Mouse (Mus musculus): ENCODE measurements around the gene Fbxl13. TPM values are rescaled to one million over a fixed set of nuclear protein-coding genes. Genes with fewer than 3 reads are reported as not detected.

Gene Fbxl13
- polyA plus RNA-seq, 1 experiment from 2014 or later: 0.44 TPM

DNA sequence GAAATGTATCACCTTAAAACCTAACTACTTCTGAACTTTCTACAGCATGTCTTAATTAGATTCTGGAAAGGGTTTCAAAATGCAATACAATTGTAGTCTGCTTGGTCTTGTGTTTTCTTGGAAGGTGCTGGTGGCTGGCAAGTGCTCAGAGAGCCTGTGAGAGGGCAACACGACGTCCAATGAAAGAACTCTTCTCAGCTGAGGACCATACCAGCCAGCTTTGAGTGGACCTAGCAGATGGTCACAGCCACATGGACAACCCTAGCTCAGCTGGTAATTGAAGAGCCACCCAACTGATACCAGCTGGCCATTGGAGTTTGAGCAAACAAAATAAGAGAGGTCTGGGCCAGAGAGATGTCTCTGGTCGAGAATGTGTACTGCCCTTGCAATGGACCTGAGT, 157.7 kb downstream of the Fbxl13 start:
- no peak for ATAC-seq (ENCODE audit: low FRiP score)
- no peaks in the 10 kb centered on the region for H3K36me3 ChIP-seq
- no peak overlapping the region for H3K27ac ChIP-seq
- no peaks in the 10 kb centered on the region for H3K27me3 ChIP-seq
- H3K4me2 ChIP-seq (replicated peaks): no peak overlapping the region
- WGBS: 86% methylated on average over 3 of the region's 3 CpGs
- no peak overlapping the region for H3K9ac ChIP-seq
- no peak overlapping the region for H3K4me3 ChIP-seq
- peaks cover 6% of the 10 kb centered on the region; the same call in 1 of the 2 replicates for H3K4me1 ChIP-seq
- H3K9me3 ChIP-seq (replicated peaks): no peaks in the 10 kb centered on the region

DNA sequence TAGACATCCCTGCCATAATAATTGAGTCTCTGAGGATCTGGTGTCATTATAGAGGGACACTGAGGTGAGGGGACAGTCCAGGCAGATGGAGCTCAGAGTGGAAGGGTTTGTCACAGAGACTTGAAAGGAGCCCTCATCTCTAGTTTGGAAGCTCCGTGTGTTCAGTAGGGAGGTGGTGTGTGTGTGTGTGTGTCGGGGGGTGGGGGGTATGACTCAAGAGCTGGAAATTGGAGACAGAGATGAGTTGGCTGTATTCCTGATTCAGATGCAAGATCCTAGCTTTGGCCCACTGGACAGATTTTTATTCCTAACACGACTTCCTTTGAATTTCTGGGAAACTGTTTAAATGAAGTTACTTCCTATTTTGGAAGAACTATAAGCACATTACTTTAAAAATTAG, 158.1 kb downstream of the Fbxl13 start:
- Histone ChIP-seq H3K4me1 (peaks cover 8% of the 10 kb centered on the region; the same call in 1 of the 2 replicates), H3K4me3 (no peak overlapping the region), H3K36me3 (no peaks in the 10 kb centered on the region), H3K27me3 (no peaks in the 10 kb centered on the region), H3K9ac (no peak overlapping the region), H3K4me2 (replicated peaks) (no peak overlapping the region), H3K27ac (no peak overlapping the region), H3K9me3 (replicated peaks) (no peaks in the 10 kb centered on the region)
- no peak for ATAC-seq (ENCODE audit: low FRiP score)
- 87% methylated on average over 3 of the region's 3 CpGs for WGBS

DNA sequence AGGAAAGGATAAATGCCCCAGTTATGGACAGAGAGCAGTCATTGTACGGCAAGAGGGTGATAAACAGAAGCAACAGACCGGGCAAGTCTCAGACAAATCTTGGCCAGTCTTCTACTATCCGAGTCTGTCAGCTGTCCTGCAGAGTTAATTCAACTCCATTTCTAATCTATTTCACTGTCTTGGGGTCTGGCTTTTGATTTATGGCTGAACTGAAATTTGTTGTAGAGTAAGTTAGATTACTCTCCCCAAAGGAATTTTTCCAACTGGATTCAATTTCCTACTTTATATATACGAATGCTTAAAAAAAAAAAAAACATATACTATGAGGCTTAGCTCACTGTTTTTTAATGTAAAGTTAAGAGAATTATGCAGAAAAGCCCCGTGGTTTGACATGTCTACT, 158.6 kb downstream of the Fbxl13 start:
- Histone ChIP-seq H3K9me3 (replicated peaks) (no peaks in the 10 kb centered on the region), H3K4me3 (no peak overlapping the region), H3K4me1 (peaks cover 10% of the 10 kb centered on the region; the same call in 1 of the 2 replicates), H3K36me3 (no peaks in the 10 kb centered on the region), H3K4me2 (replicated peaks) (no peak overlapping the region), H3K9ac (no peak overlapping the region), H3K27ac (no peak overlapping the region), H3K27me3 (no peaks in the 10 kb centered on the region)
- WGBS: 78% methylated on average over 5 of the region's 5 CpGs
- ATAC-seq (ENCODE audit: low FRiP score): no peak

GRCm38 (mm10) chr5:21485197-21485829, 160.1 kb downstream of the Fbxl13 start:
- WGBS: 86% methylated on average over 8 of the region's 8 CpGs
- no peak overlapping the region for H3K9ac ChIP-seq
- H3K4me3 ChIP-seq: no peak overlapping the region
- no peaks in the 10 kb centered on the region for H3K36me3 ChIP-seq
- H3K4me1 ChIP-seq: peaks cover 8% of the 10 kb centered on the region; the same call in 1 of the 2 replicates
- no peak overlapping the region for H3K27ac ChIP-seq
- no peak for ATAC-seq (ENCODE audit: low FRiP score)
- no peak overlapping the region for H3K4me2 ChIP-seq (replicated peaks)
- H3K9me3 ChIP-seq (replicated peaks): no peaks in the 10 kb centered on the region
- no peaks in the 10 kb centered on the region for H3K27me3 ChIP-seq

GRCm38 (mm10) chr5:21483275-21483674, 162.2 kb downstream of the Fbxl13 start:
- H3K27ac ChIP-seq: no peak overlapping the region
- peaks cover 4% of the 10 kb centered on the region; the same call in 1 of the 2 replicates for H3K4me1 ChIP-seq
- H3K4me3 ChIP-seq: no peak overlapping the region
- H3K4me2 ChIP-seq (replicated peaks): no peak overlapping the region
- WGBS: 76% methylated on average over 8 of the region's 8 CpGs
- no peak for ATAC-seq (ENCODE audit: low FRiP score)
- no peak overlapping the region for H3K9ac ChIP-seq
- H3K9me3 ChIP-seq (replicated peaks): no peaks in the 10 kb centered on the region; the same call in 1 of the 2 replicates
- H3K36me3 ChIP-seq: no peaks in the 10 kb centered on the region
- H3K27me3 ChIP-seq: no peaks in the 10 kb centered on the region

DNA sequence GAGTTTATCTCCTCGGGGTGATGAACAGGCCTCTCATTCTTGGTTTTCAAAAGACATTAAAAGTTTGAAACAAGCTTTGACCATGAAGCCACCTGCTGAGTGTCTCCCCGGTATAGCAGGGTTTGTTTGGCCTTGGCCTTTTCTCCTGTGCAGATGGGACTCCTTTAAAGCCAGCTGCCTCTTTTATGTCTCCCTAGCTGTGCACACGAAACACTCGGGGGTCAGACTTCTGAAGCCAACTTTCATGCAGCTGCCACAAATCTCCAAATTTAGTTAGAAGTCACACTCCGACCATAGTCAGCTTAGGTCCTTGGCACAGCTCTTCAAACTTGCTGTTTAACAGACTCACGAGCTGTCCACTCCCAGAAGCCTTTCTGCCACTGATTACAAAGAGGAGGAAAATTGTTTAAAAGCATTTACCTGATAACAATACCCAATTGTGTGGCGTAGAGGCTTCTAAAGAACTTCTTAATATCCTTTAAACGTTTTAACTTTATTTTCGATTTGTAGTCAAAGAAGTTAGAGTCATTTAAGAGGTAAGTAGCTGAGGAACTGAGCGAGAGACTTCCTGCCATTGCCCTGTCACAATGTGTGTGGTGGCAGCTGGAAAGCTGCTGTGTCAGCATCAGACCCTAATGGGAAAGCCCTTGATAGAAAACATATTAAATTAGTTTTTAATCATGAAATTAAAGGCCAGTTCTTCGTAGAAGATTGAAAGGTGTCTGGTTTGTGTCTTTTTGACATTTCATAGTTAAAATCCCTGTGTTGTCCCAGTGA, 162.8 kb downstream of the Fbxl13 start:
- H3K9ac ChIP-seq: no peak overlapping the region
- H3K27me3 ChIP-seq: no peaks in the 10 kb centered on the region
- 40% methylated on average over 11 of the region's 11 CpGs for WGBS
- H3K36me3 ChIP-seq: no peaks in the 10 kb centered on the region
- H3K4me3 ChIP-seq: no peak overlapping the region
- H3K27ac ChIP-seq: no peak overlapping the region
- no peaks in the 10 kb centered on the region; the same call in 1 of the 2 replicates for H3K9me3 ChIP-seq (replicated peaks)
- no peak overlapping the region for H3K4me2 ChIP-seq (replicated peaks)
- peaks cover 4% of the 10 kb centered on the region; the same call in 1 of the 2 replicates for H3K4me1 ChIP-seq
- ATAC-seq (ENCODE audit: low FRiP score): no peak

GRCm38 (mm10) chr5:21481521-21481920, 163.9 kb downstream of the Fbxl13 start:
- no peak overlapping the region for H3K4me2 ChIP-seq (replicated peaks)
- no peak overlapping the region for H3K9ac ChIP-seq
- WGBS: 87% methylated on average over 6 of the region's 6 CpGs
- H3K36me3 ChIP-seq: no peaks in the 10 kb centered on the region
- H3K9me3 ChIP-seq (replicated peaks): no peaks in the 10 kb centered on the region; the same call in 1 of the 2 replicates
- H3K4me1 ChIP-seq: peaks cover 4% of the 10 kb centered on the region; the same call in 1 of the 2 replicates
- no peaks in the 10 kb centered on the region for H3K27me3 ChIP-seq
- no peak for ATAC-seq (ENCODE audit: low FRiP score)
- H3K27ac ChIP-seq: no peak overlapping the region
- H3K4me3 ChIP-seq: no peak overlapping the region

GRCm38 (mm10) chr5:21479746-21480145, 165.7 kb downstream of the Fbxl13 start:
- H3K4me1 ChIP-seq: peaks cover 4% of the 10 kb centered on the region; the same call in 1 of the 2 replicates
- 87% methylated on average over 5 of the region's 5 CpGs for WGBS
- H3K36me3 ChIP-seq: no peaks in the 10 kb centered on the region
- no peak overlapping the region for H3K4me3 ChIP-seq
- H3K27me3 ChIP-seq: no peaks in the 10 kb centered on the region
- no peak for ATAC-seq (ENCODE audit: low FRiP score)
- no peak overlapping the region for H3K9ac ChIP-seq
- H3K4me2 ChIP-seq (replicated peaks): no peak overlapping the region
- H3K27ac ChIP-seq: no peak overlapping the region
- H3K9me3 ChIP-seq (replicated peaks): no peaks in the 10 kb centered on the region; the same call in 1 of the 2 replicates

DNA sequence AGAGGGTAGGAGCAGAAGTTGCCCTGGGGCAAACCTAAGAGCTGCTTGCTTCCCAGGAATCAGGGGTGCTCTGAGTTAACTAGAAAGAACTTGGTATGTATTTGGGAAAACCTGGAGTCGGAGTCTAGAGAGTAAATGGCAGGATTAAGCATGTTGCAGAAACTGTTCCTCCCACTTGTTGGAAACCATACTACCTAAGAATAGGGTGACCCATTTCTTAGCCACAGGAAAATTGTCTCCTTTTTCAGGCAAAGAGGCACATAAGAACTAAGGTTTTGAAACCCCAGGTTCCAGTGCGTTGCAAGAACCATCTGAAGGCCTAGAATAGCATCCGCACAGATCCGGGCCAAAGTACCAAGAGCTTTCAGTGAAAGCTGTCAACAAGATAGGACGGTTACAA, 167.0 kb downstream of the Fbxl13 start:
- ATAC-seq (ENCODE audit: low FRiP score): no peak
- Histone ChIP-seq H3K27me3 (no peaks in the 10 kb centered on the region), H3K27ac (no peak overlapping the region), H3K9me3 (replicated peaks) (no peaks in the 10 kb centered on the region; the same call in 1 of the 2 replicates), H3K9ac (no peak overlapping the region), H3K36me3 (no peaks in the 10 kb centered on the region), H3K4me3 (no peak overlapping the region), H3K4me1 (peaks cover 4% of the 10 kb centered on the region; the same call in 1 of the 2 replicates), H3K4me2 (replicated peaks) (no peak overlapping the region)
- 99% methylated on average over 5 of the region's 5 CpGs for WGBS

DNA sequence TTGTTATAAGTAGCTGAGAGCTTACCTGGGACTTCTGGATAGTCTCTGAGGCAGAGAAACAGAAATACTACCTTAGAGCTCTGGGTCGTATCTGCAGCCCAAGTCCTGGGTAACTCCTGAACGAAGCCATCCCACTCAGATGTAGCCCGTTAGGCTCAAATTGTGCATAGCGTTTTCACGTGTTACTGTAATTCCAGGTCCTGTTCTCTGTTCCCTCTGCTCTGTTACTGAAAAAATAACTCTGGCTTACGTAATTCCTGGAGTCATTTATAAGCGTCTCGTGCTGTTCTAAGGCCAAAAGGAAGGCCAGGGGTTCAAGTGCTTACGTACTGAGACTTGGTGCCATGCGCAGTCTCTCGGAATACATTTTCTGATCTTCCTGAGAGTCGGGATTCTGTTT, 177.3 kb downstream of the Fbxl13 start:
- no peak overlapping the region for H3K4me3 ChIP-seq
- no peaks in the 10 kb centered on the region for H3K36me3 ChIP-seq
- 92% methylated on average over 12 of the region's 12 CpGs for WGBS
- no peaks in the 10 kb centered on the region for H3K27me3 ChIP-seq
- no peaks in the 10 kb centered on the region for H3K4me1 ChIP-seq
- no peak overlapping the region for H3K4me2 ChIP-seq (replicated peaks)
- no peak overlapping the region for H3K9ac ChIP-seq
- ATAC-seq (ENCODE audit: low FRiP score): no peak
- no peaks in the 10 kb centered on the region for H3K9me3 ChIP-seq (replicated peaks)
- H3K27ac ChIP-seq: no peak overlapping the region

GRCm38 (mm10) chr5:21467387-21467786, 178.0 kb downstream of the Fbxl13 start:
- H3K36me3 ChIP-seq: no peaks in the 10 kb centered on the region
- H3K4me3 ChIP-seq: no peak overlapping the region
- no peaks in the 10 kb centered on the region for H3K4me1 ChIP-seq
- no peak overlapping the region for H3K9ac ChIP-seq
- H3K27ac ChIP-seq: no peak overlapping the region
- H3K4me2 ChIP-seq (replicated peaks): no peak overlapping the region
- H3K27me3 ChIP-seq: no peaks in the 10 kb centered on the region
- WGBS: 67% methylated on average over 7 of the region's 7 CpGs
- no peak for ATAC-seq (ENCODE audit: low FRiP score)
- H3K9me3 ChIP-seq (replicated peaks): no peaks in the 10 kb centered on the region

DNA sequence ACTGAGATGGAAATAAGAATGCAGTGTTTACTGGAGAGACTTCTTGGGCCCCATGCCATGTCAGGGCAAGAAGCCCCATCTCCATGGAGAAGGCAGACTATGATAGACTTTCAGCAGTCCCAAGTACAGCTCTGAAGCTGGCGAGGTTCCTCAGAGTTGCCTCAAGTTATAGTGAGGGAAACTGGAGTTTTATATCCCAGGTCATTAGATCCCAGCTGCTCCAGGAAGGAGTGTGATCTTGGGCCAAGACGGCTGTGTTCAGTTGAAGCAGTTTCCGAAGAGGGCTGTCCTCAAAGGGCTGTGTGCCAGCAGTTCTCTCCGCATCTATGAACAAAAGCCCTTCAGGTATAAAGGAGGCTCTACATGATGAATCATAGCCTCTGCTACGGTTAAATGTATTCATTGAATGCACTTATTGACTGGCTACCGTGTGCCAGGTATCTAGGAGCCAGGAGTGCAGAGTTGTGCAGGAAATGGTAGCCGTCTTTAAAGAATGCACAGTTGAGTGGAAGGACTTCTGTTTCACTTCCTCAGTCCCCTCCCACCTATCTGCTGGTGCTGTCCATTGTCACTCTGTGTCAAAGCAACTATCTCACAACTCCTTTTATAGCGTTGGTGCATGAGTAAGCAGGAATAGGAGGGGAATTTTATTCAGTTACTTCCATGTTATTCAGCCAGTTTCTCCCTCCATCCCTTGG, 204.5 kb downstream of the Fbxl13 start:
- H3K4me2 ChIP-seq (replicated peaks): no peak overlapping the region
- H3K27me3 ChIP-seq: no peaks in the 10 kb centered on the region
- no peaks in the 10 kb centered on the region for H3K9me3 ChIP-seq (replicated peaks)
- H3K4me1 ChIP-seq: no peaks in the 10 kb centered on the region
- H3K27ac ChIP-seq: no peak overlapping the region
- H3K4me3 ChIP-seq: no peak overlapping the region
- no peak overlapping the region for H3K9ac ChIP-seq
- 73% methylated on average over 8 of the region's 8 CpGs for WGBS
- H3K36me3 ChIP-seq: no peaks in the 10 kb centered on the region
- ATAC-seq (ENCODE audit: low FRiP score): no peak

Measured in hindbrain, embryonic 12.5 days (tissue).